ENCODE assay signal across 14 mouse cellular contexts in the genomic region with DNA sequence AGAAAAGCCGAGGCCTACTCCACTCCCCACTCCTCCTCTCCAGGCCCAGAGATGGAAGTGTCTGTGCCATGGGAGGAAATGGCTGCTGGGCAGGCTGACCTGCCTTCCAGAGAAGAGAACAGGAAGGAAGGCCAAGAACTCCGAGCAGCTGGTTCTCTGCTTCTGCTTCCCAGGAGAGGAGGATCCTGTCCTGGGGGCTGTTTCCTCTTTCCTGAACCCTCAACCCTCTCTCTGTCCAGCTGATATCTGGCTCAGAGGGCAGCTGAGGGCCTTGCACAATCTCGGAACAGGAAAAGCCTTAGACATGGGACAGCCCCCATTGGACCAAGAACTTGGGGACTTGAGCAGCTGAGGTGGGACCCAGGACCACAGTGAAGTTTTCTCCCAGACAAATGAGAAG. TPM values are rescaled to one million over a fixed set of nuclear protein-coding genes. Genes with fewer than 3 reads are reported as not detected.
DNase-seq lines count a peak whose midpoint lies in the region; ATAC-seq and TF ChIP-seq lines count a peak whose summit lies in the region.
"Had no signal": no experiment of that assay in that cellular context is flagged by ENCODE, and none has a peak within 500 bp of the region (broad histone marks: within the 10 kb centered on the region; RNA-seq: fewer than 3 reads in every experiment).

No protein-coding gene starts in this region.

- H3K4me3 ChIP-seq in liver, embryonic 13.5 days (replicated peaks) = no peak overlapping the region
- H3K4me3 ChIP-seq in hindbrain, postnatal 0 days (ENCODE audit: low read length) = no peak overlapping the region
- H3K4me3 ChIP-seq: embryonic facial prominence, embryonic 12.5 days; midbrain, embryonic 13.5 days had no signal

- H3K27me3 ChIP-seq in liver, embryonic 13.5 days = peaks cover 5% of the 10 kb centered on the region; the same call in 1 of the 2 replicates
- no peaks in the 10 kb centered on the region for H3K27me3 ChIP-seq in hindbrain, postnatal 0 days (ENCODE audit: insufficient read depth, low read length)
- H3K27me3 ChIP-seq: embryonic facial prominence, embryonic 12.5 days; midbrain, embryonic 13.5 days; Patski had no signal

- peaks cover 19% of the 10 kb centered on the region for H3K4me1 ChIP-seq in liver, embryonic 13.5 days (replicated peaks)
- H3K4me1 ChIP-seq in hindbrain, postnatal 0 days (ENCODE audit: insufficient read depth, low read length) = no peaks in the 10 kb centered on the region
- H3K4me1 ChIP-seq: embryonic facial prominence, embryonic 12.5 days; midbrain, embryonic 13.5 days had no signal

- peak; percentile 16 for DNase-seq in adrenal gland, postnatal 10 days
- no peak for DNase-seq in adrenal gland, adult 8-10 months
- peak; percentile 12 for DNase-seq in urinary bladder, postnatal 14 days (ENCODE audit: low spot score)
- DNase-seq in urinary bladder, postnatal 25 days (ENCODE audit: low spot score) = no peak
- no peak for DNase-seq in liver, embryonic 13.5 days
- no peak for DNase-seq in natural killer cell, adult 2 months (ENCODE audit: low spot score in 2 of 2)
- DNase-seq in cerebellum, postnatal 25 days = no peak
- no peak for DNase-seq in hindbrain, postnatal 0 days (ENCODE audit: low spot score)
- DNase-seq: left cerebral cortex, postnatal 4 days had no signal

- no peak for ATAC-seq in liver, embryonic 13.5 days (ENCODE audit: low read depth)
- ATAC-seq in hindbrain, postnatal 0 days = no peak
- ATAC-seq: hindbrain, embryonic 16.5 days; midbrain, embryonic 13.5 days; Patski had no signal

- 50% methylated on average over 3 of the region's 3 CpGs for WGBS in liver, embryonic 13.5 days (ENCODE audit: insufficient replicate concordance)
- 83% methylated on average over 3 of the region's 3 CpGs for WGBS in hindbrain, postnatal 0 days

- no peaks in the 10 kb centered on the region for H3K9me3 ChIP-seq in liver, embryonic 13.5 days (replicated peaks)
- H3K9me3 ChIP-seq in hindbrain, postnatal 0 days (ENCODE audit: low read length) = no peaks in the 10 kb centered on the region
- H3K9me3 ChIP-seq: embryonic facial prominence, embryonic 12.5 days; midbrain, embryonic 13.5 days had no signal

- no peak for TF ChIP-seq CTCF in hindbrain, postnatal 0 days (IDR thresholded peaks at IDR 0.05; ENCODE audit: low read depth)

- H3K4me2 ChIP-seq in liver, embryonic 13.5 days = no peak overlapping the region
- no peak overlapping the region for H3K4me2 ChIP-seq in hindbrain, postnatal 0 days (ENCODE audit: low read depth, low read length)
- H3K4me2 ChIP-seq: embryonic facial prominence, embryonic 12.5 days; midbrain, embryonic 13.5 days had no signal

- H3K27ac ChIP-seq in liver, embryonic 13.5 days = 0 out of 2 replicates have a peak overlapping the region, but pooled peaks have one; percentile 6
- H3K27ac ChIP-seq in hindbrain, postnatal 0 days = no peak overlapping the region
- H3K27ac ChIP-seq: embryonic facial prominence, embryonic 12.5 days; midbrain, embryonic 13.5 days had no signal

- H3K9ac ChIP-seq in liver, embryonic 13.5 days = no peak overlapping the region
- no peak overlapping the region for H3K9ac ChIP-seq in hindbrain, postnatal 0 days (replicated peaks; ENCODE audit: low read length)
- H3K9ac ChIP-seq: embryonic facial prominence, embryonic 12.5 days; midbrain, embryonic 13.5 days had no signal

- no peaks in the 10 kb centered on the region for H3K36me3 ChIP-seq in liver, embryonic 13.5 days
- H3K36me3 ChIP-seq in hindbrain, postnatal 0 days (ENCODE audit: insufficient read depth, low read length) = no peaks in the 10 kb centered on the region
- H3K36me3 ChIP-seq: embryonic facial prominence, embryonic 12.5 days; midbrain, embryonic 13.5 days had no signal

RNA-seq across cellular contexts. Expression of gene Siglec1, which starts 4.3 kb away (rescaled TPM):
- total RNA-seq in adrenal gland, postnatal 10 days (2021) = 1 to 10 TPM; 3.8 to 3.9 TPM
- 1 to 10 TPM; 5.1 to 6.4 (median 6.3) TPM for total RNA-seq in adrenal gland, adult 8-10 months (2022)
- 0.49 and 0.56 TPM in 2 replicates for polyA plus RNA-seq in liver, embryonic 13.5 days (2015; fragmentation: Nextera tagmentation; extraction: Ambion mirVana)
- total RNA-seq in hindbrain, postnatal 0 days (2014; rRNA removed) = 0.75 and 0.99 TPM in 2 replicates
- polyA plus RNA-seq in hindbrain, postnatal 0 days (2015; fragmentation: Nextera tagmentation; extraction: Ambion mirVana) = 0.19 and 0.28 TPM in 2 replicates

RNA-seq across cellular contexts. Expression of gene Adam33, which starts 27.2 kb away (rescaled TPM):
- total RNA-seq in adrenal gland, postnatal 10 days (2021) = 1 to 10 TPM; 2.4 to 3.9 TPM
- total RNA-seq in adrenal gland, adult 8-10 months (2022) = 1 to 10 TPM; 2.0 to 4.2 (median 3.6) TPM
- 0.45 and 0.71 TPM in 2 replicates for polyA plus RNA-seq in liver, embryonic 13.5 days (2015; fragmentation: Nextera tagmentation; extraction: Ambion mirVana)
- total RNA-seq in hindbrain, postnatal 0 days (2014; rRNA removed) = 0.72 and 1.9 TPM in 2 replicates
- 1.5 and 1.8 TPM in 2 replicates for polyA plus RNA-seq in hindbrain, postnatal 0 days (2015; fragmentation: Nextera tagmentation; extraction: Ambion mirVana)

RNA-seq across cellular contexts. Expression of gene Hspa12b, which starts 36.2 kb away (rescaled TPM):
- total RNA-seq in adrenal gland, postnatal 10 days (2021) = 10 to 100 TPM; 23.5 to 27.5 TPM
- total RNA-seq in adrenal gland, adult 8-10 months (2022) = 10 to 100 TPM in 2 of 4 experiments, 1 to 10 TPM in 2; 8.1 to 16.8 (median 10.4) TPM
- polyA plus RNA-seq in liver, embryonic 13.5 days (2015; fragmentation: Nextera tagmentation; extraction: Ambion mirVana) = 2.1 and 2.2 TPM in 2 replicates
- total RNA-seq in hindbrain, postnatal 0 days (2014; rRNA removed) = 7.2 and 11.2 TPM in 2 replicates
- 3.3 and 3.7 TPM in 2 replicates for polyA plus RNA-seq in hindbrain, postnatal 0 days (2015; fragmentation: Nextera tagmentation; extraction: Ambion mirVana)

RNA-seq across cellular contexts. Expression of gene Gm11037, which starts 42.4 kb away (rescaled TPM):
- total RNA-seq in adrenal gland, postnatal 10 days (2021) = not detected
- not detected for total RNA-seq in adrenal gland, adult 8-10 months (2022)
- not detected in 2 replicates for polyA plus RNA-seq in liver, embryonic 13.5 days (2015; fragmentation: Nextera tagmentation; extraction: Ambion mirVana)
- not detected in 2 replicates for total RNA-seq in hindbrain, postnatal 0 days (2014; rRNA removed)
- polyA plus RNA-seq in hindbrain, postnatal 0 days (2015; fragmentation: Nextera tagmentation; extraction: Ambion mirVana) = not detected in 2 replicates
- total RNA-seq: left cerebral cortex, postnatal 4 days had no signal
- polyA plus RNA-seq: embryonic facial prominence, embryonic 12.5 days; frontal cortex, adult 2 months; hindbrain, embryonic 16.5 days; midbrain, embryonic 13.5 days; Patski had no signal

RNA-seq across cellular contexts. Expression of gene Gfra4, which starts 48.0 kb away (rescaled TPM):
- 10 to 100 TPM in 1 of 2 experiments, 1 to 10 TPM in 1; 8.5 to 15.1 TPM for total RNA-seq in adrenal gland, postnatal 10 days (2021)
- total RNA-seq in adrenal gland, adult 8-10 months (2022) = 1 to 10 TPM; 5.6 to 7.2 (median 6.3) TPM
- polyA plus RNA-seq in liver, embryonic 13.5 days (2015; fragmentation: Nextera tagmentation; extraction: Ambion mirVana) = 0.23 and 0.52 TPM in 2 replicates
- 72.6 and 83.3 TPM in 2 replicates for total RNA-seq in hindbrain, postnatal 0 days (2014; rRNA removed)
- polyA plus RNA-seq in hindbrain, postnatal 0 days (2015; fragmentation: Nextera tagmentation; extraction: Ambion mirVana) = 52.0 and 57.1 TPM in 2 replicates

Comparison
In these comparisons a context has a peak if more than half of its experiments do, and no peak if none do; other contexts are left out.
1. DNase-seq: peak in adrenal gland, postnatal 10 days (single experiment) and urinary bladder, postnatal 14 days (single experiment); none in adrenal gland, adult 8-10 months (single experiment), urinary bladder, postnatal 25 days (single experiment), liver, embryonic 13.5 days (single experiment), natural killer cell, adult 2 months (0 of 2), cerebellum, postnatal 25 days (0 of 2) and hindbrain, postnatal 0 days (single experiment).